Mouse (Mus musculus): ENCODE data around the gene Grid2. TPM values are rescaled to one million over a fixed set of nuclear protein-coding genes. Genes with fewer than 3 reads are reported as not detected.

Grid2 gene
- polyA plus RNA-seq, 1 experiment from 2014 or later: 2.4 TPM

GRCm38 (mm10) chr6:64148613-64149012 lies 892.9 kb downstream of the Grid2 start:
- no peak overlapping the region for H3K9ac ChIP-seq (ENCODE audit: low read depth, low read length)
- no peak overlapping the region for H3K4me3 ChIP-seq (ENCODE audit: low read depth, low read length)
- no peaks in the 10 kb centered on the region for H3K4me1 ChIP-seq (ENCODE audit: control insufficient read depth, insufficient read depth, low read length)
- H3K36me3 ChIP-seq (ENCODE audit: control insufficient read depth, insufficient read depth, low read length): no peaks in the 10 kb centered on the region
- H3K4me2 ChIP-seq (ENCODE audit: low read depth, low read length): no peak overlapping the region
- ATAC-seq (ENCODE audit: low read depth): no peak
- H3K27me3 ChIP-seq (replicated peaks; ENCODE audit: control insufficient read depth, insufficient read depth, low read length): no peaks in the 10 kb centered on the region
- H3K9me3 ChIP-seq (ENCODE audit: control insufficient read depth, low read length): no peaks in the 10 kb centered on the region
- DNase-seq (ENCODE audit: low spot score): no peak
- no peak overlapping the region for H3K27ac ChIP-seq (replicated peaks; ENCODE audit: low read depth, low read length)
- WGBS: 73% methylated on average over 7 of the region's 7 CpGs

- no peaks in the 10 kb centered on the region for H3K9me3 ChIP-seq (ENCODE audit: control insufficient read depth, low read length)
- no peak for ATAC-seq (ENCODE audit: low read depth)
- H3K27me3 ChIP-seq (replicated peaks; ENCODE audit: control insufficient read depth, insufficient read depth, low read length): no peaks in the 10 kb centered on the region
- H3K36me3 ChIP-seq (ENCODE audit: control insufficient read depth, insufficient read depth, low read length): no peaks in the 10 kb centered on the region
- no peak overlapping the region for H3K9ac ChIP-seq (ENCODE audit: low read depth, low read length)
- DNase-seq (ENCODE audit: low spot score): no peak
- H3K4me2 ChIP-seq (ENCODE audit: low read depth, low read length): no peak overlapping the region
- WGBS: 90% methylated on average over 1 of the region's 1 CpGs
- H3K27ac ChIP-seq (replicated peaks; ENCODE audit: low read depth, low read length): no peak overlapping the region
- H3K4me1 ChIP-seq (ENCODE audit: control insufficient read depth, insufficient read depth, low read length): no peaks in the 10 kb centered on the region
- H3K4me3 ChIP-seq (ENCODE audit: low read depth, low read length): no peak overlapping the region
Observed at GRCm38 (mm10) chr6:64174995-64175612, 919.4 kb downstream of the Grid2 start.

GRCm38 (mm10) chr6:64193646-64194045 lies 938.0 kb downstream of the Grid2 start:
- Histone ChIP-seq H3K4me2 (ENCODE audit: low read depth, low read length) (no peak overlapping the region), H3K9ac (ENCODE audit: low read depth, low read length) (no peak overlapping the region), H3K36me3 (ENCODE audit: control insufficient read depth, insufficient read depth, low read length) (no peaks in the 10 kb centered on the region), H3K4me1 (ENCODE audit: control insufficient read depth, insufficient read depth, low read length) (no peaks in the 10 kb centered on the region), H3K27me3 (replicated peaks; ENCODE audit: control insufficient read depth, insufficient read depth, low read length) (no peaks in the 10 kb centered on the region), H3K9me3 (ENCODE audit: control insufficient read depth, low read length) (no peaks in the 10 kb centered on the region), H3K4me3 (ENCODE audit: low read depth, low read length) (no peak overlapping the region), H3K27ac (replicated peaks; ENCODE audit: low read depth, low read length) (no peak overlapping the region)
- WGBS: 68% methylated on average over 1 of the region's 1 CpGs
- DNase-seq (ENCODE audit: low spot score) (no peak), ATAC-seq (ENCODE audit: low read depth) (no peak)

- WGBS: 29% methylated on average over 8 of the region's 8 CpGs
- DNase-seq (ENCODE audit: low spot score): no peak
Observed at GRCm38 (mm10) chr6:64202396-64203122, 946.9 kb downstream of the Grid2 start.

GRCm38 (mm10) chr6:64236351-64236750 lies 980.7 kb downstream of the Grid2 start:
- no peaks in the 10 kb centered on the region for H3K9me3 ChIP-seq (ENCODE audit: control insufficient read depth, low read length)
- ATAC-seq (ENCODE audit: low read depth) (no peak), DNase-seq (ENCODE audit: low spot score) (no peak)
- 68% methylated on average over 3 of the region's 3 CpGs for WGBS
- H3K4me1 ChIP-seq (ENCODE audit: control insufficient read depth, insufficient read depth, low read length): no peaks in the 10 kb centered on the region
- H3K27me3 ChIP-seq (replicated peaks; ENCODE audit: control insufficient read depth, insufficient read depth, low read length): no peaks in the 10 kb centered on the region
- no peaks in the 10 kb centered on the region for H3K36me3 ChIP-seq (ENCODE audit: control insufficient read depth, insufficient read depth, low read length)
- H3K27ac ChIP-seq (replicated peaks; ENCODE audit: low read depth, low read length): no peak overlapping the region
- no peak overlapping the region for H3K9ac ChIP-seq (ENCODE audit: low read depth, low read length)
- no peak overlapping the region for H3K4me2 ChIP-seq (ENCODE audit: low read depth, low read length)
- no peak overlapping the region for H3K4me3 ChIP-seq (ENCODE audit: low read depth, low read length)

More at GRCm38 (mm10) chr6:64202396-64203122, 946.9 kb downstream of the Grid2 start:
- Histone ChIP-seq H3K4me2 (ENCODE audit: low read depth, low read length) (no peak overlapping the region), H3K27me3 (replicated peaks; ENCODE audit: control insufficient read depth, insufficient read depth, low read length) (no peaks in the 10 kb centered on the region), H3K9ac (ENCODE audit: low read depth, low read length) (no peak overlapping the region), H3K9me3 (ENCODE audit: control insufficient read depth, low read length) (no peaks in the 10 kb centered on the region), H3K4me1 (ENCODE audit: control insufficient read depth, insufficient read depth, low read length) (no peaks in the 10 kb centered on the region), H3K36me3 (ENCODE audit: control insufficient read depth, insufficient read depth, low read length) (no peaks in the 10 kb centered on the region), H3K27ac (replicated peaks; ENCODE audit: low read depth, low read length) (no peak overlapping the region), H3K4me3 (ENCODE audit: low read depth, low read length) (no peak overlapping the region)
- ATAC-seq (ENCODE audit: low read depth): no peak

GRCm38 (mm10) chr6:64240526-64240925 lies 984.9 kb downstream of the Grid2 start:
- DNase-seq (ENCODE audit: low spot score) (no peak), ATAC-seq (ENCODE audit: low read depth) (no peak)
- H3K4me1 ChIP-seq (ENCODE audit: control insufficient read depth, insufficient read depth, low read length): no peaks in the 10 kb centered on the region
- H3K27me3 ChIP-seq (replicated peaks; ENCODE audit: control insufficient read depth, insufficient read depth, low read length): no peaks in the 10 kb centered on the region
- no peak overlapping the region for H3K27ac ChIP-seq (replicated peaks; ENCODE audit: low read depth, low read length)
- 73% methylated on average over 1 of the region's 1 CpGs for WGBS
- no peaks in the 10 kb centered on the region for H3K9me3 ChIP-seq (ENCODE audit: control insufficient read depth, low read length)
- H3K9ac ChIP-seq (ENCODE audit: low read depth, low read length): no peak overlapping the region
- H3K4me3 ChIP-seq (ENCODE audit: low read depth, low read length): no peak overlapping the region
- no peak overlapping the region for H3K4me2 ChIP-seq (ENCODE audit: low read depth, low read length)
- H3K36me3 ChIP-seq (ENCODE audit: control insufficient read depth, insufficient read depth, low read length): no peaks in the 10 kb centered on the region

GRCm38 (mm10) chr6:64245951-64246350 lies 990.3 kb downstream of the Grid2 start:
- H3K27me3 ChIP-seq (replicated peaks; ENCODE audit: control insufficient read depth, insufficient read depth, low read length): no peaks in the 10 kb centered on the region
- no peaks in the 10 kb centered on the region for H3K36me3 ChIP-seq (ENCODE audit: control insufficient read depth, insufficient read depth, low read length)
- H3K4me2 ChIP-seq (ENCODE audit: low read depth, low read length): no peak overlapping the region
- H3K9ac ChIP-seq (ENCODE audit: low read depth, low read length): no peak overlapping the region
- H3K4me1 ChIP-seq (ENCODE audit: control insufficient read depth, insufficient read depth, low read length): no peaks in the 10 kb centered on the region
- DNase-seq (ENCODE audit: low spot score) (no peak), ATAC-seq (ENCODE audit: low read depth) (no peak)
- no peaks in the 10 kb centered on the region for H3K9me3 ChIP-seq (ENCODE audit: control insufficient read depth, low read length)
- H3K4me3 ChIP-seq (ENCODE audit: low read depth, low read length): no peak overlapping the region
- no peak overlapping the region for H3K27ac ChIP-seq (replicated peaks; ENCODE audit: low read depth, low read length)
- WGBS: 90% methylated on average over 1 of the region's 1 CpGs

- Histone ChIP-seq H3K27ac (replicated peaks; ENCODE audit: low read depth, low read length) (no peak overlapping the region), H3K4me3 (ENCODE audit: low read depth, low read length) (no peak overlapping the region), H3K4me2 (ENCODE audit: low read depth, low read length) (no peak overlapping the region), H3K36me3 (ENCODE audit: control insufficient read depth, insufficient read depth, low read length) (no peaks in the 10 kb centered on the region), H3K27me3 (replicated peaks; ENCODE audit: control insufficient read depth, insufficient read depth, low read length) (no peaks in the 10 kb centered on the region), H3K9me3 (ENCODE audit: control insufficient read depth, low read length) (no peaks in the 10 kb centered on the region), H3K4me1 (ENCODE audit: control insufficient read depth, insufficient read depth, low read length) (no peaks in the 10 kb centered on the region), H3K9ac (ENCODE audit: low read depth, low read length) (no peak overlapping the region)
- DNase-seq (ENCODE audit: low spot score) (no peak), ATAC-seq (ENCODE audit: low read depth) (no peak)
- WGBS: 62% methylated on average over 1 of the region's 1 CpGs
Observed at GRCm38 (mm10) chr6:64251041-64251440, 995.4 kb downstream of the Grid2 start.

GRCm38 (mm10) chr6:64263517-64263916 lies 1007.8 kb downstream of the Grid2 start:
- Histone ChIP-seq H3K27ac (replicated peaks; ENCODE audit: low read depth, low read length) (no peak overlapping the region), H3K36me3 (ENCODE audit: control insufficient read depth, insufficient read depth, low read length) (no peaks in the 10 kb centered on the region), H3K4me2 (ENCODE audit: low read depth, low read length) (no peak overlapping the region), H3K9ac (ENCODE audit: low read depth, low read length) (no peak overlapping the region), H3K27me3 (replicated peaks; ENCODE audit: control insufficient read depth, insufficient read depth, low read length) (no peaks in the 10 kb centered on the region), H3K4me1 (ENCODE audit: control insufficient read depth, insufficient read depth, low read length) (no peaks in the 10 kb centered on the region), H3K9me3 (ENCODE audit: control insufficient read depth, low read length) (no peaks in the 10 kb centered on the region), H3K4me3 (ENCODE audit: low read depth, low read length) (no peak overlapping the region)
- ATAC-seq (ENCODE audit: low read depth): no peak
- DNase-seq (ENCODE audit: low spot score): no peak
- WGBS: 74% methylated on average over 4 of the region's 4 CpGs
